Mouse (Mus musculus): ENCODE data around the gene Ube3b.

GRCm38 (mm10) chr5:114456287-114456686 is 75.9 kb downstream of the Ube3b start:
- TF ChIP-seq CTCF (conservative IDR thresholded peaks at IDR 0.05; ENCODE audit: low read length) (no peak), POU5F1 (IDR thresholded peaks at IDR 0.05; ENCODE audit: borderline replicate concordance, low read length) (no peak), NANOG (IDR thresholded peaks at IDR 0.05; ENCODE audit: borderline replicate concordance, low read length) (no peak)
